Mouse (Mus musculus): ENCODE data around the gene Fndc1.

Gene Fndc1

DNA sequence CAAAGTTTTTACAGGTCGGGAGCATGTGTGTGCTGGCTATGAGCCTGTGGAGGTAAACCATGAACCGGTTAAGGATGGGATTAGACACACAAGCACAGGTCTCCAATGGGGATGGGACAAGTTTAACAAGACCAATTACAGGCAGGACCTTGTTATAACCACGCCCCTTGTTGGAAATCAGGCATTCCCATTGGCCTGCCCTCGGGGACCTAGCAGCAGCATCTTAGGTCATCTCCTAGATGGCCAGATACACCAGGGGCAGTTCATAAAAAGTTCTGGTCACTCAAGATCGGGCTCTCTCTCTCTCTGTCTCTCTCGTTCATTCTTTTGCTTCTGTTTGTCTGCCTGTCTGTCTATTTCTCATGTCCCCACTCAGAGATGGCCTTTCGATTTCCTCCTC is 6.9 kb downstream of the Fndc1 start:
- DNase-seq (ENCODE audit: low spot score), result no peak

DNA sequence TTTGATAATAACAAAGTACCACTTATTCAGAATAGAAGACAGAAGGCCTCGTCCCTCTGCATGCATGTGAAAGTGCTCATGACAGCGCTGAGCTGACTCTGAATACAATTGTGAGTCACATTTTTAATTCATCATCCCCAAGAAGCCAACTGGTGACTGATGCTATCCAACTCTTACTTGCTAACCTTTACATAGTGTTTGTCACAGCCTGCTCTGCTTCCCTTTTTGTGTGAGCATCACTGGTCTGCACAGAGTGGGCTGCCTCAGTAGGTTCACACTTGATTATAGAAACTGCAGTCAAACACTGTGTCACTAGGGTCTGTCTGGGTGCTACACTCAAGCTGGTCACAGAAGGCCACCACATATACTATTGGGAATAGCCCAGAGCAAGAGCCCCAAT is 10.5 kb downstream of the Fndc1 start:
- DNase-seq (ENCODE audit: low spot score), result no peak

DNA sequence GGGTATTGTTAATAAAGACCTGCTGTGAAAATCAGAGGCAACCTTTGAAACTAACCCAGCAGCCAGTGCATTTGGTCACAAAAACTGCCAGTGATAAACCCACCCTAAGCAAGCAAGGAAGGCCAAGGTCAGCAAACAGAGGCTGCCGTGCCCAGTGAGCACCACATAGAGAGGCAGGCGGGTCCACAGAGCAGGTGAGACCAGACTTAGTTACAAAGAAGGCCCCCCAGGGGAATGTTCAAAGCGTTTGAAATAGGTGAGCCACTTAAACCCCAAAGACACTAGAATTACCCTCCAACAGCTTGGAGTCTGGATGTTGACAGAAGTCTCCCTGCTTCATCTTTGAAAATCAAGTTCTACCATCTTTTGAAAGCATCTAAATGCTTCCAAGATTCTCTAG is 12.7 kb downstream of the Fndc1 start:
- DNase-seq (ENCODE audit: low spot score), result no peak

DNA sequence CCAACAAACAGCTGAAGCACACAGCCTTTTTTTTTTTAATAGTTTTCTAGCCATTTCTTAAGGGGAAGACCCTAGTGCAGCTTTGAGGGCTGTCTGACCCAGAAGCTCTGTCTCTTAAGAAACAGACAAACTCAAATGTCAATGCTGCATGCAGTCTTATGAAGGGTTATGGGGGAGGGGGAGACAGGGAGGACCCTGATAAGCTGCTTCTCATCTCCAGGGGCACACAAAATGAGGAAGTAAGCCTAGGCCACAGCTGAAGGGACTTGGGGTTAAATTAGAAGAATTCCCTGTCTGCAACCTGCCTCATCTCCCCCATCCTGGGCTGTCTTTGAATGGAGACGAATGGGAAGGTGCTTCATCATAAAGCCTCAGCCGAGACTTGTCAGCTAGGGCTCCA is 19.1 kb downstream of the Fndc1 start:
- no peak for DNase-seq (ENCODE audit: low spot score)

DNA sequence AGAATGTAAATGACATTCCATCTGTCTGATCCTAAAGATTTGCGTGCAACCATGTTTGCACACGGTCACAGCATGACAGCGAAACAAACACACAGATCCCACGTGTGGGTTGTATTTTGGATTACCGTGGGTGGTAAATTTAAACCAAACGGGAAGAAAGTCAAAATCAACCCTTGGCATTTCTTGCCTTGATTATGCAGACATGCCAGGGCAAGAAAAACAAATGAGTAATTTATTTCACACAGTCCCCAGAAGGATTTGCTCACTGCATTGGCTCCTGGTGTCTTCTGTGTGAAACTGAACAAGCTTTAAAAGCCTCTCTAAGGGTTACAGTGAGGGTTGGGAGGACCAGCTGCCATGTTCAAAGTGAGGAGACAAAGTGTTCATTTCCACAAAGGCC is 22.0 kb downstream of the Fndc1 start:
- no peak for DNase-seq (ENCODE audit: low spot score)

DNA sequence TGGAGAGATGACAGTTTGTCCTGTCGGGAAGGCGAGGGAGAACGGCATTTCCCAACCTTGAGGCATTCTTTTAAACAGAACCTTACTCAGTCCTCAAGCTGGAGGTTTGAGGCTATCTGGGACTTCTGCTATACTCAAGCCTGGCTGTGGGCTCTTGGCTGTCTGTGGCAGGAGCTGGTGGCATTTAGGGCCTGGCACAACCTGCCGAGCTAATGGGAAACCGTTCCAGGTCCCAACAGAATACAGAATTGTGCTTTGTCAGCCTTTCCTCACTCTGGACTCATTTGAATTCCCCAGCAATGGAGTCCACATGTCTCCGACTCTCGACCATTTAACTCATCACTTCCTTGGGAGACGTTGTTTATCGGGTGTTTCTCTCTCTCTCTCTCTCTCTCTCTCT is 24.6 kb downstream of the Fndc1 start:
- DNase-seq (ENCODE audit: low spot score), result no peak

DNA sequence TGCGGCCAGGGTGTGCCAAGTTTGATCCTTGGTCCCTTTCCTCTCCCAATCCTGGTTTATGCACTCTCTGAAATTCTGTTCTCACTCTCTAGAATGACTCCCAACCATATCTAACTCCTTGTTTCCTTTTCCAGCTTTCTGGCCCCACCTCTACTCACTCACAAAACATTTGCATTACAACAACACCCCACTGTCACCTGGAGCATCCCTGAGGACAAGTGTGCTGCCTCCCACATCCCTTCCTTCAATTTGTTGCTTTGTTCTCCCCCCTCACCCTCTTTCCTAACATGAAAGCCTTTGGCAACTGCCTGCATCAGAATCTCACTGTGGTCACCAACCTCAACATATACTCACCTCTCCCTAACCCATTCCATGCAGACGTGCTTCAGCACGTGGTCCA is 27.2 kb downstream of the Fndc1 start:
- no peak for DNase-seq (ENCODE audit: low spot score)

DNA sequence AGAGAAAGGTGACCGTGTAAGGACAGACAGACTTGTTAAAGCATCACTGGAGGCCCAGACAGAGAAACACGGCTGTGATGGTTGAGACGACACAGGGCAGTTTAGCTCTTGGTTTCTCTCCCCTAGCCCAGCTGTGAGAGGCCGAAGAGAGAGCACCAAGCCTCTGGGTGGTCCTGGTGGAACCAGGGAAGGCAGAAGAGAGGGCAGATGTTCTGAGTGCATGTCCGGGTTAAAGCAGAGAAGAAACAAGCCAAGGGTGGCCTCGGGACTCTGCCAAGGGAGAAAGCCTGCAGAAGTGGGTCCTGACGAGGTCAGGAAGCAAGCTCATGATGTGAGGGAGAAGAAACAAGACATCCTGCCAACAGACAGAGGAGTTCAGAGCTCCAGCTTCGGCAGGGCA is 31.5 kb downstream of the Fndc1 start:
- no peak for DNase-seq (ENCODE audit: low spot score)

DNA sequence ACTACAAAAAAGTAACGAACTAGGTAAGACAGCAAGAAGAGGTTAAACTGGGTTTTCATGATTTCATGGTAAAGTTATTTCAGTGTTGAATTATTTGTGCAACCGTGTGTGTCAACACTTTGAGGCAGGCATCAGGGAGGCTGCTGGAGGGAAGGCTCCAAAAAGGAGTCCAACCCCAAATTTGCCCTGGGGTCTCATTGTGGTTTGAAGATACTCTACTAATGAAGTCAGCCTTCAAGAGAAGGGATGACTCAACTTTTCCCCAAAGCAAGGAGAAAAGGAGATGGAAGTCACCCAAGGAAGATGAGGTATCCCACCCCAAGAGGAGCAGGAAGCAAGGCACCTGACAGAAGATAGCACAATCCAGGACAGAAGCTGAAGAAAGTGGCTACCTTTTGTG is 31.9 kb downstream of the Fndc1 start:
- DNase-seq (ENCODE audit: low spot score), result no peak

DNA sequence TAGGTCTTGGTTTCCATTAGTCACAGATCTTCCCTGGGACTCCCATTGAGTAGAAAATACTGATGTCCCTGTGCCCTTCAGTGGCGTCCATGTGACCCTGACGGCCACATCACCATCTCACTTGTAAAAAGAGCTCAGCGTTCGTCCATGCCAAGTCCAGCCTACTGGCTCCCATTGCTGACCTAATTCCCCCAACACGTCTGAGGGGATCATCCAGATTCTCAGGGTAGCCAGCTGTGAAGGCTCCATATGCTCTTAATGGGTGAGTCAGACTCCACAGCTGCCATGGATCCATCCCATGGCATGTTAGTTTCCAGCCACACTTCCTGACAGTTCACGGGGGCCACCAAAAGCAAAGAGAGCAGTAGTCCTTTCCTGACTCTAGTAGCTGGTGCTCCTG is 33.0 kb downstream of the Fndc1 start:
- peak; percentile 10 for DNase-seq (ENCODE audit: low spot score)

DNA sequence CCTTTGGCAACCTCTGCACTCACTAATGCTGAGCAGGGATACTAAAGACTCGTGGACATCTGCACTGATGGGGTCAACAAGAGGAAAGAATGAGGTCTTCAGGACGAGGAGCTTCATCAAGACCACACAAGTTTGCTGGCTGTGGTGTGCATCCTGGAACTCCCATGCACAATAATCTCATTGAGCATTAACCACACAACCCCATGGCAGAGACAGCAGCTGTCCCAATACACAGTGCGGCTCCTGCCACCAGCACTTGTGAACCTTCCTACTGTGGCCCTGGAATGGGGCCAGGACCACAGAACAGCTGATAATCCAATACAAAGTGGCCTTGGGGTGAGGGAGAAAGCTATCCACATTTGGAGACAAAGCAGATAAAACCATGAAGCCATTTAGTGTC is 36.6 kb downstream of the Fndc1 start:
- DNase-seq (ENCODE audit: low spot score), result no peak

DNA sequence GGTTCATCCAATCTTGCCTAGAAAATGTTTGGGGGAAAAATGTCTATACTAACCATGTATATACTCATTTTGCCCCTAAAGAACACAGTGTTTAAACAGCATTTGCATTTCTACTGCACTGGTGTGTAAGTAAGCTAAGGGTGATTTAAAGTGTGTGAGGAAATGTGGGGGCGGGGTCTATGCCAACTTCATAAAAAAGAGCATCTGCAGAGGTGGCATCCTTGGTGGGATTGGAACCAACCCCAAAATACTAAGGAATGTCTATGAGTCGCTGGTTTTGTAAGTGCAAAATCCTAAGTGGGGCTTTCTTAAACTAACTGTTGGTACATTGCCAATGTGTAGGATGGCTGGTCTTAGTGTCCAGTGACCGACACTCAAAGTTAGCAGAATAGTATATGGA is 53.0 kb downstream of the Fndc1 start:
- DNase-seq (ENCODE audit: low spot score), result no peak

DNA sequence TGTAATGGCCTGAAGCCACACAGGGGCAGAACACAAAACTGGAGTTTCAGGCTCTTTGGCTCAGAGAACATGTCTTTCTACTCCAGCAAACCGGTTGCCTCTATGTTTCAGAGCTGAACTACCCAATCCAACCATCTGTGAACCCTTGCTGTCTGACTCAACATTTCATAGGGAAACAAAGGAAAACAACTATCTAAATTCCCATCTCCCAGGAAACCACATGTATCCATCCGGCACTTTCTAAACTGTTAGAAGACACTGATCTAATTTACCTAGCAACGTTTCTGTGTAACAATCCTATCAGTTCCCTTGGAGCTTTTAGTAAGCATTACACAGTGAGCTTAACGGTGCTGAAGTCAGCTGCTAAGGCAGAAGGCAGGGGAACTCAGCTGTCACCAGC is 67.3 kb downstream of the Fndc1 start:
- no peak for DNase-seq (ENCODE audit: low spot score)

DNA sequence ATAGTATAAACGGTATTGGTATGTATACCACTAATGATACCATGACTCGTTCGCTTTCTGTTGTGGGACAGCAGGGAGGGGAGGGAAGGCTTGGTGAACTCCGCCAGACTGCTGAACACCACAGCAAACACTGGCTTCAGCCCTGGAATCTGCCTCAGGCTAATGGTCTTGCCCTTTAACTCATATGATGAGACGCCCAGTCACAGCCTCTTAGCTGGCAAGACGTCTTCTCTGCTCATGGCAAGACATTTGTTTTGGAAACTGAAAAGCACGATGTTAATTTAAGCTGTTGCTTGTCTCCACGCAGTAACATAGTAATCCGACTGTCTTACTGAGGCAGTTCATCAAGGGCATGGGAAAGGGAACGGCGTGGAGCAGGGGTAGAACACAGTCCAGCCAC is 72.1 kb downstream of the Fndc1 start:
- no peak for DNase-seq (ENCODE audit: low spot score)

DNA sequence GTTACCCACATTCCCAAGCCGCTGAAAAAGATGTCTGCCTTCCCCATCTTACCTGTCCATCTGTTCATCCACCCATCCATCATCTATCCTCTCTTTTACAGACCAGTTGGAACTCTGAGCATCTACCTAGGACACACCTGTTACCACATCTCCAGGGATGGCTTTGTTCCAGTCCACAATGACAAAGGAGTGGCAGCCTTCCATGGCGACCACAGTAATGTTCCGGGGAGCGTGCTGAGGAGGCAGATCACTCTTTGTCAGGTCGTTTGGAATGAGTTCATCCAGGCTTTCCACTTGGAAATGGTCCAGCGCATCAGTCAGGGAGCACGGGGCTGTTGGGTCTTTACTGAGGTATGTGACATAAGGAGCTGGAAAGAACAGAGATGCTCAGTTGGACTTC is 73.7 kb downstream of the Fndc1 start:
- no peak for DNase-seq (ENCODE audit: low spot score)

DNA sequence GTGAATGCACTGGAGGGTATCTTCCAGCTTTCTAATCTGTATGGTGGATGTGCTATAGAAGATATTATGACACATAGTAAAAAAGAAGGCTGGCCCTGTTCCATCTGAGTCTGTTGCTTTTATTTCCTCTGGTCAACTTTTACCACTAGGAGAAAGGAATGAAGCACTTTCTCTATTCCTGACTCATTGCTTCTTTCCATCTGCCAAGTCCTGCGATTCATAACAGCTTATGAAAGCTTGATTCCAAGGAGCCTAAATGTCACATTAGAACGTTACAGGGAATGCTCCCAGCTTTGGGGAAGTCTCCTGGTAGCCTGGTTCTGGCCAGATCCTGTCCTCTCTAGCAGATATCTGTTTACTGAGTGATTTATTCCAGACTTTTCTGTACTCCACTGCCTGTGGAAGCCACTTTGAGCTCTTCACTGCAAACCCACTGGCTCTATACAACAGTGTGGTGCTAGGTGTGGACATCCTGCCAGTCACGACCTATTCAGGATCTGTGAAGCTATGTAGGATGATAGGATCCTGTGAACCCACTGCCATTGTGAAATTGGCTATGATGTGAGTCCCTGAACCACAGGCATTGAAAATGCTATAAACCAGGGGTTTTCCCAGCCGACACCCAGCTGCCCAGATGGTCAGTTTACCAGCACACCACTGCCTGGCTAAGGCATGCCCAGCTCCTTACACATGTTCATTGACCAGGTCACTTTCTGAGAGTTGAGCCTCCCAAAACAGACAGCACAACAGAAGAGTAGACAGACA is 77.9 kb downstream of the Fndc1 start:
- no peak for DNase-seq (ENCODE audit: low spot score)

DNA sequence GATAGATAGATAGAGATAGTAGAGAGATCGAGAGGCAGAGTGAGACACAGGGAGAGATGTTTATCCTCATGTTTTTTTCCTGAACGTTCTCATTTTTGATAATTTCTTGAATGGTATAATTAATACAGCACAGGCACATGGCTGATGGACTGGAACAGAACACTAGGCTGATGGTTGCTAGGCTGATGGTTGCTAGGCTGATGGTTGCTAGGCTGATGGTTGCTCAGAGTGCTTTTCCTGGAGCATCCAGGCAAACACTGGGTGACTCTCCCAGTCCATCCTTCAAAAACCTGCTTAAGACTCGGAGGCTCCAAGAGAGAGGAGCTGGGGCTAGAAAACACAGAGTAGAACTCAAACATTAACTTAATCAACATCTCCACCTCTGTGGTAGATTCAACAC is 80.3 kb downstream of the Fndc1 start:
- DNase-seq (ENCODE audit: low spot score), result no peak

DNA sequence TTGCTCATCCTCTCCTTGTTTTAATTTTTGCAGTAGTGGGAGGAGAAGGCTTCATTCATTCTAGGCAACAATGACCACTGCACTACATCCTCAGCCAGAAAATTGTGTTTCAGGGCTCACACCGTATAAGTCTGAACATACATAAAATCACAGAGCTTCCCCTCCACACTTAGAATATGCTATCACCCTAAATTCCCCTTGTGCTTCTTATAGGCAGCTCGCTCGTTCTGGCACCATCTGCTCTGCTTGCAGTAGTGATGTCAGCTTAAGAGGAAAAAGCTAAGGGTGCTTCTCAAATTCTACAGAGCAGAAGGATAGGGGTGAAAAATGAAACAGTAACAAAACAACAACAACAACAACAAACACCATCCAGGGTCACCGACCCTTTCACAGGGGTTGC is 82.1 kb downstream of the Fndc1 start:
- DNase-seq (ENCODE audit: low spot score), result no peak

DNA sequence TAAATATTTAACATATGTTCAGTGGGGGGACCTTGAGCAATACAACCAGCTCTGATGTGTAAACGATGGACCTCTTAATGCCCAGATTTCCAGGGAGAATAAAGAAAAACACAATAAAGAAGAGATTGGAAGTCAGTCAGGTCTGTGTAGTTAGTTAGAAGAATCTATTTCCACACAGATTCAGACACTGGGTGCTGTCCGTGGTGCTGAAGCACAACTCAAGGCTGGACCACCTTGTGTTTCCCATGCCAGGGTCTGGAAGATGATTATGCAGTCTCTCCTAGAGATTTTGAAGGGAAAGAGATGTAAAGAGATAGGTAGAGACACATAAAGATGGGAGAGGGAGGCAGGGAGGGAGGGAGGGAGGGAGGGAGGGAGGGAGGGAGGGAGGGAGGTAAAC is 86.1 kb downstream of the Fndc1 start:
- DNase-seq (ENCODE audit: low spot score), result peak; percentile 52

DNA sequence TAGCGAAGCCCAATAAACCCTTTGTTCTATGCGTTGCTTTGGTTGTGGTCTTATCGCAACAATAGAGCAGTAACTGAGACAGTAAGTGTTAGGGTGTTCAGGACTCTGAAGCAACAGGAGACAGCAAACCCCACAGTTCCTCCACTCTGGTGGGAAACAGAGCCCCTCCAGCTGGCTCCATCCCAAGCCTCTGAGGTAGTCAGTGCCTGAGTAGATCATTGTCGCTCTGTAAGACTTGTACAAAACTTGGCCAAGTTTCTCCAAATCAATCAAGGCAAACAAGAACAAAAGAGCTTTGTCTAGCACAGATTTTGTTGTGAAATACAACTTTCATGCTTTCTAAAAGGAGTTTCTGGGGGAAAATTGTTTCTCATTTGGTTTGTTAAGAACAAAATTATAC is 104.1 kb downstream of the Fndc1 start:
- DNase-seq (ENCODE audit: low spot score), result no peak

DNA sequence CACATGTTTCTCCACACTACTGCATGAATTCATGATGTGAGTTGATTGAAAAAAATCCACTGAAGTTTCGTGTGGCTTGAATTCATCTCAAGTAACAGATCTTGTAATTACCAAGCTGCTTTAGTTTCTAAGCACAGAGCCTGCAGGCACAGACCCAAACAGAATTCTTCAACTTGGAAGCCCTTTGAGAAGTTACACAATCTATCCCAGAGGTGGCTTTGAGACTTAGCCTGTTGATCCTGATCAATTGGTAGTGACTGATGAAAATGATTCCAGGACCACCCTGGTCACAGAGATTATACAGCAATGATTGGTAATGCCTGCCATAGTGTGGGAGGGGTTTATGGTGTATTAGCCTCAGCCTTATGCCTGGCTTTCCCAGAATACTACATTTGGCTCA is 108.2 kb downstream of the Fndc1 start:
- DNase-seq (ENCODE audit: low spot score), result no peak

DNA sequence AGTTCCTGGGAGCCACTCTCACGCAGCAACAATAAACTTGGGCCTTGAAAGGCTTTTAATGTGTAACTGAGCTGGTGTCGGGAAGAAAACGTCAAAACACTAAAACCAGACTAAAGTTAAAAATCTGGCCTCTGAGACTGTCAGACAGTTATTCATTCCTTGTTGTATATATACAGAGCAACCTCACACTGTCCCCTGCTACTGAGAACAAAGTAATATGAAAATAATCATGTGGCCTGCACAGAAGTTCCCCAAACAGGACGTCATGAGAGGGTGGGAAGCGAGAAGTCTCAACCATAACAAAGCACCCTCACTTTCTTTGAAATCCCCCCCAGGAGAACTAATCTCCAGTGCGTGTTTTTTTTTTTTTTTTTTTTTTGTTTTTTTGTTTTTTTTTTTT is 109.2 kb downstream of the Fndc1 start:
- DNase-seq (ENCODE audit: low spot score), result no peak

DNA sequence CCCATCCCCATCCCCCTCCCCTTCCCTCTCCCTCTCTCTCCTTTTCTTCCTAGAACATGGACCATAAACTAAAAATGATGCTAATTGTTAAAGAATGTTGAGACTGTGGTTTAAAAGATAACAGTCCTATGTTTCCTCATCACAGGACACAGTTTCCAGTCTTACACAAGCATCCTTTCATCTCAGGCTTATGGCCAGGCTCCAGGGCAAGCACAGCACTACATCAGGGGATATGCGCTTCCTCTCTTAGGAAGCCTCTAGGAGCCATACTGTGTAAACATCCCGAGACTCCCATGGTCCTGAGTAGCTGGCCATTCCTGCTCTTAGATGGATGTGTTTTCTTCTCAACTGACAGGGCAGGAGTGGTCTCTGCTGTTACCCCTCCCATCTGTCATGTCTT is 114.1 kb downstream of the Fndc1 start:
- peak; percentile 28 for DNase-seq (ENCODE audit: low spot score)

DNA sequence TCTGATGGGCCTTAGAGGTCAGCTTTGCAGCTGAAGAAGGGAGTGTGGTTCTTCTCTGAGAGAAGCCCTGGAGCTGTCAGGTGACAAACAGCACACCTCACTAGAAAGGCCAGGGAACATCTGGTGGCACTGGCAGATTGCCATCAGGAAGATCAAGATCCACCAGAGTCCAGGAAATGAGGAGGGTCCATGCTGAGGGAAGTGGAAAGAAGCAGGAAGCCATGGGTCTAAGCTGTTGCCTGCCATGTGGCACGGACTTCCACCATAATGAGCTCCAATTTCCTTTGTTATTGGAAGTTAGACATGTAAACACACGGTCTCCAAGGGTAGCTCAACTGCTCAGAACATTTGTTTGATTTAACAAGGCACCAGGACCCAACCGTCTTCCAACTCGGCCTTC is 120.0 kb downstream of the Fndc1 start:
- DNase-seq (ENCODE audit: low spot score), result peak; percentile 7

DNA sequence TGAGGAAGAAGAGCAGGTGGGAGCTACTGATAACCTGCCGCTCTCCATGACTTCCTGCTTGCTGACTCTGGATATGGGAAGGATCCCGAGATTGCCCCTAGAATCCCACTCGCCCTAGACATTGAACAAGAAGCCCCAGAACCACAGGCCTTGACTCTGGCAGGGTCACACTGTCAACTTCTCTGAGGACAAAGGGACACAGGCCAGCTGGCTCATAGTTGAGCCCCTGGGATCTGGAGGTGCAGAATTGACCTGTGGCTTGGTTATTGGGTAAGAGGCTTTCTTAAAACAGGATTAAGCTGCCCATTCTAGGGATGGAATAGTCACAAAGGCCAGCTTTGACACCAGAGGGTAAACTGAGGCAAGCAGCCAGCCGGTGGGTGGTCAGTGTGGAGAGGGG is 136.8 kb downstream of the Fndc1 start:
- DNase-seq (ENCODE audit: low spot score), result no peak

All from urinary bladder, postnatal 14 days (tissue).